Mouse (Mus musculus): Measurements from ENCODE around the gene Slc25a38. TPM values are rescaled to one million over a fixed set of nuclear protein-coding genes. Genes with fewer than 3 reads are reported as not detected.
"Not testable (repeated sequence)": the region's sequence is repeated elsewhere in the genome, so short reads cannot be mapped to it uniquely, and the experiment has no call there.

Slc25a38 gene
- polyA plus RNA-seq, 2 experiments, result 26.0 to 31.9 TPM

DNA sequence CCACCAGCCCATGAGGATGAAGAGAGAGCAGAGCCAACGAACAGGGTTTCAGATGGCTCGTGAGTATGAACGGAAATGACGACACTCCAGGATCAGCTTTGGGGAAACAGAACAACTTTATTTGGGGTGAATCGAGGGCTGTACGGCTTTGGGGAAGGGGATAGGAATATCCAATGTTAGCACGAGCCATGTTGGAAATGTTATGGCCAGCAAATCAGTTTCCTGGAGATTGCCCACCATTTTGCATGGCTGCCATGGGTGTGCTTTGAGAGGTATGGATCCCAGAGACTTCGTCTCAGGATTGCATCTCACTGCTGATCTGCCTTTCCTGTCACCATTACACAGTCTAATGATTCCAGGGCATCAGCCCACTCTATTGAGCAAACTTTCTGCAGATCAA, 10.9 kb upstream of the Slc25a38 start:
- ATAC-seq (ENCODE audit: low FRiP score, low read depth) (no peak), DNase-seq (ENCODE audit: low spot score) (no peak)
- Histone ChIP-seq H3K9me3 (ENCODE audit: control insufficient read depth, low read length) (no peaks in the 10 kb centered on the region), H3K27ac (replicated peaks; ENCODE audit: low read depth, low read length) (no peak overlapping the region), H3K9ac (ENCODE audit: low read depth, low read length, severe bottlenecking) (no peak overlapping the region), H3K4me3 (replicated peaks; ENCODE audit: low read length) (no peak overlapping the region), H3K4me1 (ENCODE audit: control insufficient read depth, insufficient read depth, low read length) (no peaks in the 10 kb centered on the region), H3K4me2 (replicated peaks; ENCODE audit: low read depth, low read length, severe bottlenecking) (no peak overlapping the region), H3K27me3 (ENCODE audit: control insufficient read depth, insufficient read depth, low read length) (no peaks in the 10 kb centered on the region), H3K36me3 (ENCODE audit: control insufficient read depth, insufficient read depth, low read length) (no peaks in the 10 kb centered on the region)
- WGBS, result 88% methylated on average over 8 of the region's 8 CpGs
- no peak for TF ChIP-seq POLR2A (IDR thresholded peaks at IDR 0.05; ENCODE audit: borderline replicate concordance, extremely low read depth, insufficient read depth, insufficient read length)

DNA sequence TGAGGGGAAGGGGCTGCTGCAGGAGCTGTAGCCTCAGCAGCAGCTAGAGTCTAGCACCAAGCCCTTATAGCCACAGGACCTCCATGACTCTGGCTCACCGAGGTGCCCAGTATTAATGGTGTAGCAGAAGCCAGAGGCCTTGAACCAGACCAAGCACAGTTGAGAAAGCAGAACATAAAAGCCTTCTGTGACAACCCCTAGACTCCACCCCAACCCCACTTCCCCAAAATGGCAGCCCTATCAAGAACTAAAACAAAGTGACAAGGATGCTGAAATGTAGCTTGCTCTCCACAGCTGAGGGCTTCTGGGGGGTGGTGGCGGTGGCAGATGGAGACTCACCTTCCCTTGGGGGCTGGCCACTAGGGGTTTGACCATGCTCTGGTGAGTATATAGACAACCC, 9.0 kb upstream of the Slc25a38 start:
- H3K9me3 ChIP-seq (ENCODE audit: control insufficient read depth, low read length), result no peaks in the 10 kb centered on the region
- no peak overlapping the region for H3K9ac ChIP-seq (ENCODE audit: low read depth, low read length, severe bottlenecking)
- no peaks in the 10 kb centered on the region for H3K27me3 ChIP-seq (ENCODE audit: control insufficient read depth, insufficient read depth, low read length)
- DNase-seq (ENCODE audit: low spot score), result no peak
- no peaks in the 10 kb centered on the region for H3K36me3 ChIP-seq (ENCODE audit: control insufficient read depth, insufficient read depth, low read length)
- no peak overlapping the region for H3K4me3 ChIP-seq (replicated peaks; ENCODE audit: low read length)
- no peak for TF ChIP-seq POLR2A (IDR thresholded peaks at IDR 0.05; ENCODE audit: borderline replicate concordance, extremely low read depth, insufficient read depth, insufficient read length)
- no peak overlapping the region for H3K4me2 ChIP-seq (replicated peaks; ENCODE audit: low read depth, low read length, severe bottlenecking)
- 85% methylated on average over 2 of the region's 2 CpGs for WGBS
- H3K27ac ChIP-seq (replicated peaks; ENCODE audit: low read depth, low read length), result no peak overlapping the region
- no peaks in the 10 kb centered on the region for H3K4me1 ChIP-seq (ENCODE audit: control insufficient read depth, insufficient read depth, low read length)
- ATAC-seq (ENCODE audit: low FRiP score, low read depth), result no peak

DNA sequence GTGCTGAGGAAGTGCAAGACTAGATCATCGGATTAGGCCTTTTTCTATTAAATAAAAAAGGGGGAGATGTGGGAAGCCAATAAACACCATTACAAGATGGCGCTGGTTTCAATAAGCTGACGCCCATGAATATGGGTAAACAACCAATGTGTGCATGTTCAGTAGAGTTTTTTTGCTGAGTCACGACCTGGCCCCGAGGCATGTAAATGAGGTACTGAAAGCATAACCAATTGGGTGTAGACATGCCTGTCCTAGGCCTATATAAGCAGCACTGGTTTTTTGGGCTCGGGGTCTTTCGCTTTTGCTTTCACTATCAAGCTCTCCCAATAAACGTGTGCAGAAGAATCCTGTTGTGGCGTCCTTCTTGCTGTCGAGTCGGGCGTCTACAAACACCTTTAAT, 1.2 kb upstream of the Slc25a38 start:
- not testable (repeated sequence) for DNase-seq (ENCODE audit: low spot score); ATAC-seq (ENCODE audit: low FRiP score, low read depth); H3K27me3 ChIP-seq (ENCODE audit: control insufficient read depth, insufficient read depth, low read length); H3K27ac ChIP-seq (replicated peaks; ENCODE audit: low read depth, low read length); H3K9me3 ChIP-seq (ENCODE audit: control insufficient read depth, low read length); H3K4me2 ChIP-seq (replicated peaks; ENCODE audit: low read depth, low read length, severe bottlenecking); H3K36me3 ChIP-seq (ENCODE audit: control insufficient read depth, insufficient read depth, low read length); H3K9ac ChIP-seq (ENCODE audit: low read depth, low read length, severe bottlenecking); H3K4me3 ChIP-seq (replicated peaks; ENCODE audit: low read length); H3K4me1 ChIP-seq (ENCODE audit: control insufficient read depth, insufficient read depth, low read length)
- 94% methylated on average over 12 of the region's 12 CpGs for WGBS

DNA sequence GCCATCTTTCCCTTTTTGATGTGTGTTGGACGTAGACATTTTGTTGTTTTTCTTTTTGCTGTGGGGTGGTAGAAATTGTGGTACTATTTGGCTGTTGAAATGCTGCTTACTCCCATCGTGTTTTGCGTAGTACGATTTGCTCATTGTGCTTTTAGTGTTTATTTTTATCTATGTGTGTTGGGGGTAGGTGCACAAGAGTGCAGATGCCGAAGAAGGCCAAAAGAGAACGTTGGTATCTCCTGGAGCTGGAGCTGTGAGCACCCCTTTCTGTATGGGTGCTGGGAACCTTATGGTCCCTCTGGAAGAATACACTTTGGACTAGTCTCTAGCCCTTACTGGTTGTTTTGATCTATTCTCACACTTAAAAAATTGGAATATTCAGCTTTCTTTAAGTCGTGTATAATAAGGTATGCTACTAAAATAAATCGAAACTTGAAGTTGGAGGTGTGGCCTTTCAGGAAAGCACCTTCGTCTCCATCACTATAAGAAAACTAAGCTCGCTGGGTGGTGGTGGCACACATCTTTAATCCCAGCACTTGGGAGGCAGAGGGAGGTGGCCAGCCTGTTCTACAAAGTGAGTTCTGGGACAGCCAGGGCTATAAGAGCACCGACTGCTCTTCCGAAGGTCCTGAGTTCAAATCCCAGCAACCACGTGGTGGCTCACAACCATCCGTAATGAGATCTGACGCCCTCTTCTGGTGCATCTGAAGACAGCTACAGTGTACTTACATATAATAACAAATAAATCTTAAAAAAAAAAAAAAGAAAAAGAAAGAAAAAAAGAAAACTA, 1.2 kb downstream of the Slc25a38 start:
- Histone ChIP-seq H3K4me2 (replicated peaks; ENCODE audit: low read depth, low read length, severe bottlenecking) (peak overlapping the region; percentile 67), H3K9ac (ENCODE audit: low read depth, low read length, severe bottlenecking) (peak overlapping the region; percentile 81), H3K36me3 (ENCODE audit: control insufficient read depth, insufficient read depth, low read length) (peaks cover 2% of the 10 kb centered on the region; the same call in 1 of the 2 replicates), H3K27ac (replicated peaks; ENCODE audit: low read depth, low read length) (peak overlapping the region; percentile 93), H3K4me3 (replicated peaks; ENCODE audit: low read length) (peak overlapping the region; percentile 93), H3K9me3 (ENCODE audit: control insufficient read depth, low read length) (no peaks in the 10 kb centered on the region), H3K4me1 (ENCODE audit: control insufficient read depth, insufficient read depth, low read length) (peaks cover 6% of the 10 kb centered on the region), H3K27me3 (ENCODE audit: control insufficient read depth, insufficient read depth, low read length) (no peaks in the 10 kb centered on the region)
- DNase-seq (ENCODE audit: low spot score) (no peak), ATAC-seq (ENCODE audit: low FRiP score, low read depth) (no peak)
- WGBS, result 74% methylated on average over 15 of the region's 15 CpGs
- TF ChIP-seq POLR2A (IDR thresholded peaks at IDR 0.05; ENCODE audit: borderline replicate concordance, extremely low read depth, insufficient read depth, insufficient read length), result no peak

DNA sequence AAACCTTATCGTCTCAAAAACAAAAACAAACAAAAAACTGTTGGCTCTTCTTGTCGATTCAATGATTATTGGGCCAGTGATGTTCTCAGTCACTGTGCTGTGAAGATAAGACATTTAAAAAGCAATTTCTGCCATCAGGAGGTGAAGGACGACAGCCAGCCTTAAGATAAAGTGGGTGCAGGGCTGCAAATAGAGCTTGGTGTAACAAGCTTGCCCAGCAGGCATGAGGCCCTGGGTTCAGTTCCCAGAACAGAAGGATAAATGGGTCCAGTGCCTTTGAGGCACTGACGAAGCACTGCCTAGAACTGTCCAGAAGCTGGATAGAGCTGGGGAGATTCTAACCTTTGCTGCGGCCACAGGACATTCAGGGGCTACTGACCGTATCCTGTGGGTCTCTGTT, 2.3 kb downstream of the Slc25a38 start:
- H3K4me3 ChIP-seq (replicated peaks; ENCODE audit: low read length), result no peak overlapping the region
- 94% methylated on average over 6 of the region's 6 CpGs for WGBS
- no peak overlapping the region for H3K9ac ChIP-seq (ENCODE audit: low read depth, low read length, severe bottlenecking)
- TF ChIP-seq POLR2A (IDR thresholded peaks at IDR 0.05; ENCODE audit: borderline replicate concordance, extremely low read depth, insufficient read depth, insufficient read length), result no peak
- peaks cover 6% of the 10 kb centered on the region for H3K4me1 ChIP-seq (ENCODE audit: control insufficient read depth, insufficient read depth, low read length)
- ATAC-seq (ENCODE audit: low FRiP score, low read depth) (no peak), DNase-seq (ENCODE audit: low spot score) (no peak)
- no peaks in the 10 kb centered on the region for H3K9me3 ChIP-seq (ENCODE audit: control insufficient read depth, low read length)
- no peak overlapping the region for H3K4me2 ChIP-seq (replicated peaks; ENCODE audit: low read depth, low read length, severe bottlenecking)
- H3K27me3 ChIP-seq (ENCODE audit: control insufficient read depth, insufficient read depth, low read length), result no peaks in the 10 kb centered on the region
- H3K27ac ChIP-seq (replicated peaks; ENCODE audit: low read depth, low read length), result no peak overlapping the region
- peaks cover 13% of the 10 kb centered on the region for H3K36me3 ChIP-seq (ENCODE audit: control insufficient read depth, insufficient read depth, low read length)

Measured in limb, embryonic 14.5 days (tissue).